Mouse (Mus musculus): ENCODE data around the gene Trim10. TPM values are rescaled to one million over a fixed set of nuclear protein-coding genes. Genes with fewer than 3 reads are reported as not detected.
"Not testable (repeated sequence)": the region's sequence is repeated elsewhere in the genome, so short reads cannot be mapped to it uniquely, and the experiment has no call there.

Gene Trim10
- polyA plus RNA-seq, 1 experiment from 2014 or later = 5.2 TPM

DNA sequence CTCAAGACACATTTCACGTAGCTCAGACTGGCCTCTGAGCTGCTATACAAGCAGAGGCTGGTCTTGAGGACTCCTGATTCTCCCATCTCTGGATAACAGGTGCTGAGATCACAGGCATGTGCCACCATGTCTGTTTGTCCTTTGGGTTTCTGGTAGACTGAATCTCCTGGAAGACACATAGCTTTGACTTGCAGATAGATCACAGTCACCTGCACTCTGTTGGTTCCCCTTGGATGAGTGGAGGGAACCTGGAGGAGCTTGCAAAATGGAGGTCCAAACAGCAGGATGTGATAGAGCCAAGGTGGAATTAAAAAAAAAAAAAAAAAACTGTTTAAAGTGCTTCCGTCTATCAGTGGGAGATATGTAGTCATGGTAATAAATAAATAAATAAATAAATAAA is 538 bp upstream of the Trim10 start:
- WGBS = 79% methylated on average over 2 of the region's 2 CpGs
- Histone ChIP-seq H3K4me2 (replicated peaks) (no peak overlapping the region), H3K9me3 (no peaks in the 10 kb centered on the region), H3K9ac (no peak overlapping the region), H3K27me3 (replicated peaks) (0 out of 2 replicates have a peak, but pooled peaks cover 5% of the 10 kb centered on the region), H3K36me3 (no peaks in the 10 kb centered on the region), H3K4me1 (replicated peaks) (0 out of 2 replicates have a peak, but pooled peaks cover 2% of the 10 kb centered on the region), H3K4me3 (replicated peaks) (no peak overlapping the region), H3K27ac (no peak overlapping the region)
- ATAC-seq = no peak

DNA sequence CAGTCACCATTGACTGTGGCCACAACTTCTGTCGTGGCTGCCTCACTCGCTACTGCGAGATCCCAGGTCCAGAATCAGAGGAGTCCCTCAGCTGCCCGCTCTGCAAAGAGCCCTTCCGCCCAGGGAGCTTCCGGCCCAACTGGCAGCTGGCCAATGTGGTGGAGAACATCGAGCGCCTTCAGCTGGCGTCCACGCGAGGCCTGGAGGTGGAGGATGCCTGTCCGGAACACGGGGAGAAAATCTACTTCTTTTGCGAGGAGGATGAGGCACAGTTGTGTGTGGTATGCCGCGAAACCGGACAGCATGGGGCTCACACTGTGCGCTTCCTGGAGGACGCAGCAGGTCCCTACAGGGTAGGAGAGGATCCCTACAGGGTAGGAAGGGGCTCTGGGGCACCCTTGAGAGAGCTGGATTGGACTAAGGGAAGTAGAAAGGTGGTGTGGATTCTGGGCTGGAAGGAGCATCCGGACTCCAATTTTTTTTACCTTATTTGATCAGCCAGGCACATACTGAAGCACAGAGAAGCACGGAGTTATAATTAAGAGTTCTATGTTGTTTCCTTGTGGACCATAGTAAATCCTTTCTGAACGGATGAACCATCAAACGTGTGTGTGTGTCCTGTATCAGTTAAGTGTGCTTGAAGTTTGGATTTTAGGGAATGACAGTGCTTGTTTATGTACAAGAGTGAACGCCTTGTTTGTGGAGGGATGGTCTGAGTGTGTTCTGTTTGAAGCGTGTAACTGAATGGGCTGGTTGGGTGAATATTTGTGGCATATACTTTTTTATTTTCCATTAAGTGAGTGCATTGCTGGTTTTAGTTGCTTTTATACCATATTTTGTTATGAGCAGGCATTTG is 809 bp downstream of the Trim10 start:
- Histone ChIP-seq H3K36me3 (no peaks in the 10 kb centered on the region), H3K4me3 (replicated peaks) (no peak overlapping the region), H3K4me2 (replicated peaks) (no peak overlapping the region; the same call in 1 of the 2 replicates), H3K9me3 (no peaks in the 10 kb centered on the region), H3K27ac (no peak overlapping the region), H3K4me1 (replicated peaks) (0 out of 2 replicates have a peak, but pooled peaks cover 2% of the 10 kb centered on the region), H3K9ac (no peak overlapping the region), H3K27me3 (replicated peaks) (0 out of 2 replicates have a peak, but pooled peaks cover 5% of the 10 kb centered on the region)
- no peak for ATAC-seq
- 74% methylated on average over 25 of the region's 25 CpGs for WGBS

DNA sequence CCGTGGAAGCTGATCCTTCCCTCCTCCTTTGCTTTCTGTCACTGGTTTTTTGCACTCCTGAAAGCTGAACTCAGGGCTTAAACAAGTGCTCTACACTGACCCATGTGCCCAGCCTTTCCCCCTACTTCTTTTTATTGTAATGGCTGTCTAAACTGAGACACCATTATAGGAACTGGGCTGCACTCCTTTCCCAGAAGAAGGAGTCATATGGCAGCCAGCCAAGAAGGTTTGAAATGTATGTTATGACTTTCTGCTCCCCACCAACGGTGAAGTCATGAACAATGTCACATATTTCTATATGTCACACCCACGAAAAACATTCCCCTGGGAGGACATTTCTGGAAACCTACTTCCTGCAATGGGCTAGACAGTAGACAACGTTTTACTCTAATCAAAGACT is 5.3 kb downstream of the Trim10 start:
- Histone ChIP-seq H3K9ac (no peak overlapping the region), H3K9me3 (no peaks in the 10 kb centered on the region), H3K4me2 (replicated peaks) (no peak overlapping the region), H3K36me3 (no peaks in the 10 kb centered on the region), H3K4me1 (replicated peaks) (no peaks in the 10 kb centered on the region), H3K27me3 (replicated peaks) (no peaks in the 10 kb centered on the region), H3K4me3 (replicated peaks) (no peak overlapping the region), H3K27ac (no peak overlapping the region)
- ATAC-seq = peak; percentile 4; the same call in 1 of the 2 replicates
- WGBS = 32% methylated on average over 4 of the region's 4 CpGs

DNA sequence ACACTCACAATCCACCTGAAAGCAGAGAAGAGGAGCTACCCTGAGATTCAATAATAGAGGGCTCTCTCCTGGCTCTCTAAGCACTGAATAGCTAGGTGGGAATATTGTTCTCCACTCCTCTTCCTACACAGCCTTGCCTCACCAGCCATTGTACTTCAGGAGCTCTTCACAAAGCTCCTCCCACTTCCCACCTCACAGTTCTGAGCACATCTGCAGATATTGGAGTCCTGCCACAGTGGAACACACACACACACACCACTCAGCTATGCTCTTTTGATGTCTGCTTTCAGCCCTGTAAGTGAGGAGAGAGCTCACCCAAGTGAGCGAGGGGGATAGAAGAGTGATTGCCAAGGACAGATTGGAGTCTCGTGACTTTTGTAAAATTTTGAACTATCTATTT is 14.0 kb downstream of the Trim10 start:
- Histone ChIP-seq H3K27me3 (replicated peaks) (no peaks in the 10 kb centered on the region), H3K4me3 (replicated peaks) (no peak overlapping the region), H3K36me3 (no peaks in the 10 kb centered on the region), H3K4me2 (replicated peaks) (no peak overlapping the region), H3K4me1 (replicated peaks) (no peaks in the 10 kb centered on the region), H3K9ac (no peak overlapping the region), H3K27ac (no peak overlapping the region), H3K9me3 (no peaks in the 10 kb centered on the region)
- WGBS = 74% methylated on average over 2 of the region's 2 CpGs
- no peak for ATAC-seq

DNA sequence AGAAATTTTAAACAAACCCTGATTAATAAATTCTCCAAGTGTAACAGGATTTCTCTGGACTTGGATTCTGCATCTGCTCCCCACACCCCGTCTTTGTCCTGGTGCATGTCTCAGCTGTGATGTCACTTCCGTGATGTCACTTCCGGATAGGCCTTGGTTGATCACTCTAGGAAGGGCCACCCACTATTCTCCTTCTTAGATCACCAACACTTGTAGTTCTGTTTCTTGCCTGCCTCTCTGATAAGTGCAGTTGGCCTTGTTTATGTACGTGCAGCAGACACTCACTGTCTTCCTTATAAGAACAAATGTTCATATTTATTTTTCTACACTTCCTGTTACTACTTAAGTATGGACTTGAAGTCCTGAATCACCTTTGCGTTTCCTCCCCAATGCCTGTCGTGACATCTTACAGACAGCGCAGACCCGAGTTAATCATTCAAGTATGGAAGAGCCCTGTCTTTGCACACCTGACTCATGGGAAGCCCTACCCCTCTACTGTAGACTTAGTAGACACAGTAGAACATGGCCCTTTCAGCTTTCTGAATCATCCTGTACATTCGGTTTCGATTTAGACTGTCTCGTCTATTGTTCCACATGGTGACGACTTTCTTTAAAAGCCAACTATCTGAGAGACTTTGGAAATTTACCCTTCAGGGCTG is 15.9 kb downstream of the Trim10 start:
- H3K9me3 ChIP-seq = no peaks in the 10 kb centered on the region
- H3K4me3 ChIP-seq (replicated peaks) = no peak overlapping the region
- H3K27me3 ChIP-seq (replicated peaks) = no peaks in the 10 kb centered on the region
- peak; percentile 79 for ATAC-seq
- H3K4me1 ChIP-seq (replicated peaks) = no peaks in the 10 kb centered on the region
- H3K4me2 ChIP-seq (replicated peaks) = no peak overlapping the region
- WGBS = 84% methylated on average over 12 of the region's 12 CpGs
- H3K27ac ChIP-seq = no peak overlapping the region
- H3K36me3 ChIP-seq = no peaks in the 10 kb centered on the region
- no peak overlapping the region for H3K9ac ChIP-seq

DNA sequence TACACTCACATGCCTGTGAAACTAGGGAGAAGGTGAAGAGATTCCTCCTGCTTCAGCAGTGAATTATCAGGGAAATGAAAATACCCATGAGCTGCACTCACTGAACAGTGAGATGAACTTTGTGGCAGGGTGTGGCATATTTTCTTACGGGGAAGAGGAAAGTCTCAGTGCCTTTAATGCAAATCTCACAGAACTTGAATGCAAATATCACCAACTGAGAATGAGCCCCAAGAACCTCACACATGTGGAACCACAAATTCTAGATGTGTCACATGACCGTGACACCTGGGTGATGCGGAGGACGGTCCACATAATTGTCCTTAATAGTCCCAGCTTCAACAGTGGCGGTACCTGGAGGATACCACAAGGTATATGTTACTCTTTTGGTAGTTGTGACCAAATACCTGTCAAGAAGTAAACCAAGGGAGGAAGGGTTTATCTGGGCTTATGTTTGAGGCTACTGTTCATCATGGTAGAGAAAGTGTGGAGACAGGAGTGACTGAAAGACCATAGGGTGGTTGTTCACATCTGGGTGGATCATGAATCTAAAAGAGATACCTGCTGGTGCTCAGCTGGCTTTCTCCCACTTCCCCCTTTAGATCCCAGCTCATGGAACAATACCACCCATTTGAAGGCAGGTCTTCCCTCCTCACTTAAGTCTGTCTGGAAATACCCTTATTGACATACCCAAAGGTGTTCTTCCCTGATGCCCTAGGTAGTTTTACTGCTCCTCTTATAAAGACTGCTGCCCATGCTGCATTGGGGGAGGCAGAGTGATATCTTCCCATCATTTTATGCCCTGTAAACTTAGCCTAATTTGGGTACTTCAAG is 20.9 kb downstream of the Trim10 start, which contains the start of gene Trim40:
Gene Trim40 (minus strand): TSS at position 51 of the 831 bp plus-strand sequence.
- Histone ChIP-seq H3K9ac (no peak within 1 kb of the TSS), H3K27me3 (replicated peaks) (no peaks in the 10 kb centered on the region), H3K4me1 (replicated peaks) (no peaks in the 10 kb centered on the region), H3K9me3 (no peaks in the 10 kb centered on the region), H3K4me2 (replicated peaks) (no peak within 1 kb of the TSS), H3K27ac (no peak within 1 kb of the TSS), H3K36me3 (no peaks in the 10 kb centered on the region), H3K4me3 (replicated peaks) (no peak within 1 kb of the TSS)
- 76% methylated on average over 5 of the region's 5 CpGs for WGBS
- peak; percentile 31 for ATAC-seq

DNA sequence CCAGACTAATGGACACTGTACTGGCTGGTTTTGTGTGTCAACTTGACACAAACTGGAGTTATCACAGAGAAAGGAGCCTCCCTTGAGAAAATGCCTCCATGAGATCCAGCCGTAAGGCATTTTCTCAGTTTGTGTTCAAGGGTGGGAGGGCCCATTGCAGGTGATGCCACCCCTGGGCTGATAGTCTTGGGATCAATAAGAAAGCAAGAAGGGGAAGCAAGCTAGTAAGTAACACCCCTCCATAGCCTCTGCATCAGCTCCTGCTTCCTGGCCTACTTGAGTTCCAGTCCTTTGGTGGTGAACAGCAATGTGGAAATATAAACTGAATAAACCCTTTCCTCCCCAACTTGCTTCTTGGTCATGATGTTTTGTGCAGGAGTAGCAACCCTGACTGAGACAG is 22.1 kb downstream of the Trim10 start:
- not testable (repeated sequence) for H3K27me3 ChIP-seq (replicated peaks); H3K9me3 ChIP-seq; H3K4me1 ChIP-seq (replicated peaks); H3K4me2 ChIP-seq (replicated peaks); H3K9ac ChIP-seq; H3K36me3 ChIP-seq; ATAC-seq; H3K4me3 ChIP-seq (replicated peaks)
- 0 out of 2 replicates have a peak overlapping the region, but pooled peaks have one; percentile 3 for H3K27ac ChIP-seq
- WGBS = 81% methylated on average over 1 of the region's 1 CpGs

DNA sequence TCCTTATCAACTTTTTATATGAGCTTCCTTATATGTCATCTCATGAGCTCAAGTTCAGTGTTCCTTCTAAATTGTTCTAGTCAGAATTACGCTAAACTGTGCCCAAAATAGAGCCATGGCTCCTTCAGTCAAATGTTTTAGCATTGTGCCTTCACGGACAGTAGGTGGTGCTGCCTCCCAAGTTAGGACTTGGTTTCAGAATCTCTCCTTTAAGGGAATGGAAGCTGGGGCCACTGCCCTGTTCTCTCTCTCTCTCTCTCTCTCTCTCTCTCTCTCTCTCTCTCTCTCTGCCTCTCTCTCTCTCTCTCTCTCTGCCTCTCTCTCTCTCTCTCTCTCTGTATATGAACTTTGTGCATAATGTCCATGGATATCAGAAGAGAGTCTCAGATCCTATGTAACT is 23.0 kb downstream of the Trim10 start:
- Histone ChIP-seq H3K4me3 (replicated peaks) (no peak overlapping the region), H3K27ac (no peak overlapping the region), H3K9ac (no peak overlapping the region), H3K36me3 (no peaks in the 10 kb centered on the region), H3K27me3 (replicated peaks) (no peaks in the 10 kb centered on the region), H3K9me3 (no peaks in the 10 kb centered on the region), H3K4me2 (replicated peaks) (no peak overlapping the region), H3K4me1 (replicated peaks) (no peaks in the 10 kb centered on the region)
- no peak for ATAC-seq
- WGBS = 16% methylated on average over 2 of the region's 2 CpGs

DNA sequence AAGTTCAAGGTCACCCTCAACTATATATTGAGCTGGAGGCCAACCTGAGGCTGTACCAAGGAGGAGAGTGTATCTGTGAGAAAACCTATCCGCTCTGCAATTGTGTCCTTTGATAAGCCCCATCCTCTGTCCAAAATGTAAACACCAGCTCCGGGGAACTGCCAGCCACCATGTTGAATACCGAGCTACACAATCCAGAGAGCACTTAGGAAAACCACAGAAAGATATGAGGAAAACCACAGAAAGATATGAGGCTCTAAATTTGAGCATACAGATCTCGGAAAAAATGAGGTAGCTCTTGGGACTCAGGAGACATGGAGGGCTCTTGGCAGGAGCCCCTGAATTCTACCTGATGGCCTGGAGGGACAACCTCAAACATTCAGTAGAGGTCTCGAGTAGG is 24.0 kb downstream of the Trim10 start:
- no peak overlapping the region for H3K4me3 ChIP-seq (replicated peaks)
- H3K4me2 ChIP-seq (replicated peaks) = no peak overlapping the region
- 59% methylated on average over 5 of the region's 5 CpGs for WGBS
- no peak overlapping the region for H3K9ac ChIP-seq
- H3K9me3 ChIP-seq = no peaks in the 10 kb centered on the region
- H3K27ac ChIP-seq = 0 out of 2 replicates have a peak overlapping the region, but pooled peaks have one; percentile 9
- H3K27me3 ChIP-seq (replicated peaks) = no peaks in the 10 kb centered on the region
- no peaks in the 10 kb centered on the region for H3K4me1 ChIP-seq (replicated peaks)
- H3K36me3 ChIP-seq = no peaks in the 10 kb centered on the region
- ATAC-seq = no peak

DNA sequence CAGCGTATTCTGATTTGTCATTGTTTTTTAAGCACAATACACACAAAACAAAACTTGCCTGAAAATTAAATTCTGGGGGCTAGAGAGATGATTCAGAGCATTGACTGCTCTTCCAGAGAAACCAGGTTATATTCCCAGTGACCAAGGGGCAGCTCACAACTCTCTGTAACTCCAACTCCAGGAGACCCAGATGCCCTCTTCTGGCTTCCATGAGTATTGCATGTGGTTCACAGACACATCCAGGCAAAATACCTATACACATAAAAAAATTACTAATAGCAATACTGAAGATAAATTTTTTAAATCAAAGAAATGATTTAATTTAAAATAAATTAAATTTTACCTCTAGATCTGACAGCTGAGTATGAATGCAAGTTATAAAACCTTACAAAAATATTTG is 27.2 kb downstream of the Trim10 start:
- no peaks in the 10 kb centered on the region for H3K9me3 ChIP-seq
- no peak overlapping the region for H3K4me3 ChIP-seq (replicated peaks)
- WGBS = 84% methylated on average over 1 of the region's 1 CpGs
- H3K27me3 ChIP-seq (replicated peaks) = no peaks in the 10 kb centered on the region
- no peak overlapping the region for H3K4me2 ChIP-seq (replicated peaks)
- no peaks in the 10 kb centered on the region for H3K4me1 ChIP-seq (replicated peaks)
- ATAC-seq = no peak
- no peak overlapping the region for H3K9ac ChIP-seq
- no peak overlapping the region for H3K27ac ChIP-seq
- no peaks in the 10 kb centered on the region for H3K36me3 ChIP-seq

DNA sequence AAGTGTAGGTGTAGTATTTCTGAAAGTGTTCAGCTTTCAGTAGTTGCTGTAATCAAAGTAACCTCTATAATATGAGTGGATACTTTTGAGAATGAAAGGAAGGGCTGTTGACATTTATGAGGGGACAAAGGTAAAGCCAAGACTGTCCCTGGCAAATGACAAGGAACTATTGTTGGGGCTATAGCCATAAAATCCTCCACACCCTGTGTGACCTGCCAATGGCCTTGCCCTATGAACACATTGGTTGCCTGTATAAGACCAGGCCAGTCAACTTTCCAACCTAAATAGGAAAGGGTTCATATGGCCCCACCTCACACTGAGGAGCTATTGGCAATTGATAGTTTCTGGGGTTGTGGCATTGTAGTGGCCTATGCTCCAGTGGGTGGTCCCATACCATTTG is 27.7 kb downstream of the Trim10 start:
- peak overlapping the region; percentile 38; the same call in 1 of the 2 replicates for H3K4me2 ChIP-seq (replicated peaks)
- no peak overlapping the region for H3K4me3 ChIP-seq (replicated peaks)
- no peaks in the 10 kb centered on the region for H3K9me3 ChIP-seq
- no peaks in the 10 kb centered on the region for H3K27me3 ChIP-seq (replicated peaks)
- no peak overlapping the region for H3K9ac ChIP-seq
- H3K4me1 ChIP-seq (replicated peaks) = no peaks in the 10 kb centered on the region
- peak overlapping the region; percentile 89 for H3K27ac ChIP-seq
- H3K36me3 ChIP-seq = no peaks in the 10 kb centered on the region
- ATAC-seq = peak; percentile 85

All from intestine, embryonic 15.5 days (tissue).